Mouse (Mus musculus) C2C12 (cell line): ENCODE data around the gene Ppfibp1. TPM values are rescaled to one million over a fixed set of nuclear protein-coding genes. Genes with fewer than 3 reads are reported as not detected.

Experiments used
- H3K27me3 ChIP-seq: one replicate; pipeline ENCODE4 v1.6.1; 2011; ENCODE audit not compliant: control insufficient read depth, insufficient read depth, insufficient read length
- H3K36me3 ChIP-seq: one replicate; pipeline ENCODE4 v1.6.1; 2011; ENCODE audit not compliant: control insufficient read depth, insufficient read depth
- H3K4me3 ChIP-seq: one replicate; pipeline ENCODE4 v1.5.1; 2011; ENCODE audit warnings: mild to moderate bottlenecking, control low read depth; ENCODE audit not compliant: poor library complexity, insufficient read depth, severe bottlenecking
- H3K79me2 ChIP-seq: one replicate; pipeline ENCODE4 v1.6.1; 2011; ENCODE audit not compliant: control insufficient read depth, insufficient read depth
- H3K79me3 ChIP-seq: one replicate; pipeline ENCODE4 v1.6.1; 2011; ENCODE audit warnings: low read depth, control low read depth
- H3ac ChIP-seq: one replicate; pipeline ENCODE3; 2011; ENCODE audit warnings: low read depth; ENCODE audit not compliant: control insufficient read depth, insufficient read length
- CEBPB ChIP-seq: IDR thresholded peaks from one replicate; pipeline ENCODE4 v1.6.1; 2011; ENCODE audit warnings: low read depth, mild to moderate bottlenecking, control low read depth, moderate library complexity
- CTCF ChIP-seq: IDR thresholded peaks from one replicate; pipeline ENCODE4 v1.5.1; 2011; ENCODE audit not compliant: control insufficient read depth, insufficient read depth, insufficient read length
- FOSL1 ChIP-seq: IDR thresholded peaks from one replicate; pipeline ENCODE4 v1.8.0; 2011; ENCODE audit warnings: mild to moderate bottlenecking, low read length; ENCODE audit not compliant: poor library complexity, insufficient read depth, severe bottlenecking
- MAX ChIP-seq: IDR thresholded peaks from one replicate; pipeline ENCODE4 v1.6.1; 2011; ENCODE audit warnings: mild to moderate bottlenecking, control low read depth
- MYOD1 ChIP-seq: IDR thresholded peaks from one replicate; pipeline ENCODE4 v1.6.1; 2011; ENCODE audit warnings: low read depth; ENCODE audit not compliant: control insufficient read depth, insufficient read length
- MYOG ChIP-seq: IDR thresholded peaks from one replicate; pipeline ENCODE4 v1.6.1; 2011; ENCODE audit not compliant: control insufficient read depth, insufficient read length; ENCODE audit errors: extremely low read depth
- USF1 ChIP-seq: IDR thresholded peaks from one replicate; pipeline ENCODE4 v1.6.1; 2011; ENCODE audit warnings: low read depth, mild to moderate bottlenecking, control low read depth, moderate library complexity
- polyA plus RNA-seq: library from polyadenylated mRNA; unstranded; fragments of >200 nt; fragmentation: generic; extraction: Trizol; gene quantifications from one replicate; pipeline ENCODE4 v1.2.1, GENCODE M21; 2012; ENCODE audit warnings: missing spikeins

Ppfibp1 gene
- polyA plus RNA-seq, 1 experiment, result 61.1 TPM

- Histone ChIP-seq H3K79me3 (peaks cover 53% of the 10 kb centered on the region), H3K36me3 (peaks cover 4% of the 10 kb centered on the region)
These were observed 62.2 kb downstream of the Ppfibp1 start for GRCm38 (mm10) chr6:146950454-146950832.

GRCm38 (mm10) chr6:146954258-146954657 lies 66.0 kb downstream of the Ppfibp1 start, which contains the start of gene 1700034J05Rik:
TSS of gene 1700034J05Rik (minus strand) at chr6:146954422.
- peaks cover 99% of the 10 kb centered on the region for H3K79me2 ChIP-seq
- no peak within 1 kb of the TSS for H3K4me3 ChIP-seq
- peaks cover 4% of the 10 kb centered on the region for H3K36me3 ChIP-seq
- H3ac ChIP-seq, result no peak within 1 kb of the TSS
- H3K27me3 ChIP-seq, result no peaks in the 10 kb centered on the region
- TF ChIP-seq MYOG, result no peak
- TF ChIP-seq CEBPB, result no peak
- no peak for TF ChIP-seq MYOD1
- no peak for TF ChIP-seq USF1
- TF ChIP-seq CTCF, result no peak
- no peak for TF ChIP-seq FOSL1
- TF ChIP-seq MAX, result no peak
- peaks cover 39% of the 10 kb centered on the region for H3K79me3 ChIP-seq

More at GRCm38 (mm10) chr6:146950454-146950832, 62.2 kb downstream of the Ppfibp1 start:
- no peak overlapping the region for H3ac ChIP-seq
- H3K4me3 ChIP-seq, result no peak overlapping the region
- H3K27me3 ChIP-seq, result no peaks in the 10 kb centered on the region
- H3K79me2 ChIP-seq, result peaks cover 100% of the 10 kb centered on the region
- TF ChIP-seq MYOD1, result peak; percentile 77
- TF ChIP-seq MAX, result no peak

- Histone ChIP-seq H3K79me2 (peaks cover 97% of the 10 kb centered on the region), H3K36me3 (peaks cover 4% of the 10 kb centered on the region), H3K79me3 (peaks cover 34% of the 10 kb centered on the region), H3K4me3 (no peak overlapping the region), H3K27me3 (no peaks in the 10 kb centered on the region), H3ac (no peak overlapping the region)
- TF ChIP-seq CEBPB (no peak), FOSL1 (no peak), MYOG (no peak), MAX (no peak), USF1 (no peak), CTCF (no peak), MYOD1 (no peak)
These were observed 67.2 kb downstream of the Ppfibp1 start for GRCm38 (mm10) chr6:146955475-146955874.

- H3ac ChIP-seq, result no peak overlapping the region
- no peaks in the 10 kb centered on the region for H3K27me3 ChIP-seq
- H3K79me2 ChIP-seq, result peaks cover 97% of the 10 kb centered on the region
- no peak overlapping the region for H3K4me3 ChIP-seq
- H3K79me3 ChIP-seq, result peaks cover 33% of the 10 kb centered on the region
- TF ChIP-seq USF1, result no peak
- no peak for TF ChIP-seq MYOG
- H3K36me3 ChIP-seq, result peaks cover 4% of the 10 kb centered on the region
These were observed 67.6 kb downstream of the Ppfibp1 start for GRCm38 (mm10) chr6:146955896-146956295.

GRCm38 (mm10) chr6:146956961-146957360 lies 68.7 kb downstream of the Ppfibp1 start:
- Histone ChIP-seq H3K27me3 (no peaks in the 10 kb centered on the region), H3ac (no peak overlapping the region), H3K4me3 (no peak overlapping the region), H3K79me2 (peaks cover 97% of the 10 kb centered on the region), H3K79me3 (peaks cover 30% of the 10 kb centered on the region), H3K36me3 (peaks cover 4% of the 10 kb centered on the region)
- TF ChIP-seq MAX (no peak), FOSL1 (no peak), USF1 (no peak), CTCF (no peak), MYOD1 (no peak), CEBPB (no peak), MYOG (no peak)

GRCm38 (mm10) chr6:146958694-146959093 lies 70.4 kb downstream of the Ppfibp1 start:
- peaks cover under 1% of the 10 kb centered on the region for H3K36me3 ChIP-seq
- H3K79me3 ChIP-seq, result peaks cover 31% of the 10 kb centered on the region
- TF ChIP-seq MYOG (no peak), CEBPB (no peak), USF1 (no peak), MYOD1 (no peak), FOSL1 (no peak), CTCF (no peak), MAX (no peak)
- H3ac ChIP-seq, result no peak overlapping the region
- no peaks in the 10 kb centered on the region for H3K27me3 ChIP-seq
- H3K4me3 ChIP-seq, result no peak overlapping the region
- H3K79me2 ChIP-seq, result peaks cover 97% of the 10 kb centered on the region
